Mouse (Mus musculus) G1E (cell line): Measurements from ENCODE around the gene Ms4a14.

Source experiments
- CTCF ChIP-seq: IDR thresholded peaks from 2 replicates; pipeline ENCODE4 v1.5.1; 2012; ENCODE audit warnings: low read depth, low read length, inconsistent platforms, mixed read lengths
- TAL1 ChIP-seq: conservative IDR thresholded peaks from 2 replicates; pipeline ENCODE4 v1.6.1; 2012; ENCODE audit warnings: low read depth, low read length, inconsistent platforms, mixed read lengths

GRCm38 (mm10) chr19:11362002-11362401 is 47.7 kb upstream of the Ms4a14 start:
- TF ChIP-seq CTCF (no peak), TAL1 (no peak)
